Mouse (Mus musculus) heart, postnatal 0 days (tissue): Measurements from ENCODE around the gene Fnbp1.
A peak's percentile ranks its signal among the peaks of the same experiment; 100 is the strongest.

Source experiments
- CTCF ChIP-seq: IDR thresholded peaks from 2 replicates; pipeline ENCODE4 v1.5.1; 2016; ENCODE audit warnings: antibody characterized with exemption, control low read depth, low read depth
- EP300 ChIP-seq: IDR thresholded peaks from 2 replicates; pipeline ENCODE4 v1.6.1; 2016; ENCODE audit warnings: antibody characterized with exemption, low read depth

- TF ChIP-seq EP300 (peak; percentile 18; the same call in 1 of the 2 replicates), CTCF (no peak)
Measured at GRCm38 (mm10) chr2:30994853-30995252, 147.0 kb downstream of the Fnbp1 start.
